Mouse (Mus musculus): ENCODE results near the gene Palmd. TPM values are rescaled to one million over a fixed set of nuclear protein-coding genes. Genes with fewer than 3 reads are reported as not detected.

The Palmd gene
- not detected in 3 replicates for total RNA-seq (2017)

DNA sequence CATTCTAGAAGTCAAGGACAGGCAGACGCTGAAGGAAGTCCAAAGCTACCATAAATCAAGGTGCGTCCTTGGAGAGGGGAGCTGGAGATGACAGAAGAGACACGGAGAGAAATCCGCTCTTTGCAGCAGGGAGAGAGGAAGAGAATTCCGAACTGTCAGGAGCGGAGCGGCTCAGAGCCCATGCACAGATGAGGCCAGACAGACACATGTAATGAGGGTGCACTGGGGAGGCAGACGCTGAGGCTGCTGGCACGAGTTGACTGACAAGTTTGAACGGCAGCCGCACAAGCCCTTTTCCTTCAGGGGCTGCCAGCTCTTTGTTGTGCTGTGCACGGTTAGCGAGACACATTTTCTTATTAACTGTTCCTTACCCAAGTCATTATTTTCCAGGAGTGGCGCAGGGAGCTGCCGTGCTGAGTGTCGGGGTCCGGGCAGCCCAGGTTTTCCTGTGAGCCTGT is at the start of gene Palmd:
Gene Palmd (minus strand): TSS at position 448 of the 458 bp plus-strand sequence.
- no peak for ATAC-seq (replicated peaks; ENCODE audit: insufficient number of reproducible peaks, low FRiP score, low TSS enrichment, poor library complexity, severe bottlenecking)

DNA sequence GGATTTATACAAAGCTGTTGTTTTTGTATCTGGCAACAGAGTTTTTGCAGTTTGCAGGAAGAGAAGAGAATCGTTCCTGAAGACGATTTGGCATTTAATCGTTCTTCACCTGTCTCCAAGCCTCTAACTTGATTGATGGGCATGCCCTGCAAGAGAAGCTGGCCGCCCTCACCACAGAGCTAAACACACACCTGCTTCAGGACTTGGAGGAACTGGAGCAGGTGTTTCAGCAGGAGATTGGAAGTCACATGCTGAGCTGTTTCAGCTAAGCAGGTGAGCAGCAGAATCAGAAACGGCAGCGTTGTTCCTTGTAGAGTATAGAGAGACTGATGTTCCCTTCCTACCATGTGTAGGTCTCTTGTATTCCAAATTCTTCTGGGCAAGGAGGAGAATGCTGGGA is 41.4 kb upstream of the Palmd start:
- ATAC-seq (replicated peaks; ENCODE audit: insufficient number of reproducible peaks, low FRiP score, low TSS enrichment, poor library complexity, severe bottlenecking) = no peak

DNA sequence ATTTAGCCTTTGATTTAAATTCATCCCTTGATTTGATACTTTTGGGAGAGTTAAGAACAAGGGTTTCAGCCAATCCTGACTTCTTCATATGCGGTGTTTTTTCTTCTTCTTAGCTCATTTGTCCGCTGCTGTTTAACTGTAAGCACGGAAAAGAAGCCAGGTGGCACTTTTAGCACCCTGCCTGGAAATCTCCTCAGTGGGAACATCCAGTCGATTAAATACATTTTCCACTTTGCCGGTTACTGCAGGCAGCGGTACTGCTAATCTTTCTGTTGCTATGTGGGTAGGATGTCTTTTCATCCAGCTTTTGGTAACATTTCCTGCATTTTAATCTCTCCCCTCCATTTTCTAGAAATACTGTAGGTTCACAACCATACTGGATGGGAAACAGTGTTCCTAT is 38.6 kb upstream of the Palmd start:
- ATAC-seq (replicated peaks; ENCODE audit: insufficient number of reproducible peaks, low FRiP score, low TSS enrichment, poor library complexity, severe bottlenecking) = no peak

DNA sequence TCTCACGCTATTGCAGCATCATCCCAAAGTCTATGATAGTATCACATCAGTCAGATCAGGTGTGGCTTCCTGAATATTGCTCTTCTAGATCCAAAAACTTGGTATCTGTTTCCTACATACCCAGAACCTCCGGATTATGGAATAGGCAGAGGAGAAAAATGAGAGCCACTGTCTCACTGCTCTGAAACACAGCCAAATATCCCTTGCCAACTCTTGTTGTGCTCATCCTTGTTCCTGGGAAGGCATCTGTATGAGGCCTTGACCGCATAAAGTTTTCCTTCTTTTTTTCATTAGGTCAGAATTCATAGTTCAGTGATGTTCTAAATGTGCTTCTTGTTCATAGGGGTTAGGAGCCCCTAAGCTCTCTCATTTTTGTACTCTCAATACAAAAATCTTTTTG is 37.8 kb upstream of the Palmd start:
- ATAC-seq (replicated peaks; ENCODE audit: insufficient number of reproducible peaks, low FRiP score, low TSS enrichment, poor library complexity, severe bottlenecking) = no peak

DNA sequence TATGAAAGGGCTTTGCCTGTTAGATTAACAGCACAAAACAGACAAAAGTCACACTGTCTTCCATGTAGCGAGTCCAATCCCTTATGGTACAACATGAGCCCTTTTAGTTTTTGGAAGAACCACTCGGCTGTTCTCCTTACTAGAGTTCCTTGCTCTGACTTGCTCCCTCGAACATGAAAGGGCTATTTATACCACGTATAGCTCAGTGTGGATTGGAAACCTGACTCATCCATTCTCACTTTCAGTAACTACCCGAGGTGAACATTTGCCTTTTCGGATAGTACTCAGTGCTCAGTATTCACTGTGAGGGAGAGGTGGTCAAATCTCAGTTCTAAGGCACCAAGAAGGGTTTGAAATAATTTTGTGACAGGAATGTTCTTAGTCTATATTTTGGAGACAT is 34.6 kb upstream of the Palmd start:
- no peak for ATAC-seq (replicated peaks; ENCODE audit: insufficient number of reproducible peaks, low FRiP score, low TSS enrichment, poor library complexity, severe bottlenecking)

DNA sequence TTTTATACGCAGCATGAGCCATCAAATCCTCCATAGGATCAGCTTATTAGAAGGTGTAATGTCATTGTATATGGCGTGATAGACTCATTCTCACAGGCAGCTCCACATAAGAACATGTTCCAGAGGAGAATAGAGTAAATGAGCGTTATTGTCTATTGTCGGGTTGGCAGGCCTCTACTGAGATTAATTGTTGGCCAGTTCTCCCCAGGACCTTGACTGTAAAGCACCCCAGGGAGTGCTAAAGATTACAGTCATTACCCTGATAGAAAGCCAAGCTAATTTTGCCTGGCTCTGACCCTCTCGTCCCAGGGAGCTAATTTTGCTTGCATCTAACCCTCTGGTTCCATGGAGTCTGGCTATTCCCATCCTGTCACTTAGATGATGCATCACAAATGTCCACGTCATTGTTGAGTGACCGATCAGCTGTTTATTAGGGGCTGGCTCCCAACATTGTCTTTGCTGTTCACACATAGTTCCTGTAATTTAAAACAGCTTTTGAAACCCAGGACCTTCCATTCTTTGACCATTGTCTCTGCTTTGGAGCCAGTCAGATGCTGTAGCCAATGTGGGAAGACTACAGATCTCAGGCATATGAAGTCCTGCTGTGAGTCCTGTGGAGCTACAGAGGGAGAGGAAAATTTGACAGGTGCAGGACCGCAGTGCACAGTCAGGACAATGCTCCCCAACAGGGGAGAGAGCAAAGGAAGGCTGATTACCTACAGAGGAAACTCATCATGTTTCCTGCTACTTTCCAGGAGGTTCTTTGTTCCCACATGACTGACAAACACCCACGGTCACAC is 33.1 kb upstream of the Palmd start:
- no peak for ATAC-seq (replicated peaks; ENCODE audit: insufficient number of reproducible peaks, low FRiP score, low TSS enrichment, poor library complexity, severe bottlenecking)

DNA sequence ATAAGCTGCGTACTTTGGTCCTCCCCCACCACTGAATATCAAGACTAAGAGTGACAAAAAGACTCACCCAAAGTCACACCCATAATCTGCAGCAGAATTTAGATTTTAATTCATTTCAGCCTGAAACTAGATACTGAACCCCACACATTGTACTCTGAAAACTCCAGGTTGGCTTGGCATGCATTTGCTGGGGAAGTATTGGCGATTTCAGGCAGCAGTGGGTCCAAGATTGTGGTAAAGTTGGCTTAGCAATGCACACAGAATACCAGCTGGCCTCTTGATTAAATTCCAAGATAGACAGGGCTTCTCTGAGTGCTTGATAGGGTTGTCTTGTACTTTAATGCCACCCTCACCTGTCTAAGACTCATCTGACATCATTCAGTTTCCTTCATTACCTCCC is 24.2 kb upstream of the Palmd start:
- no peak for ATAC-seq (replicated peaks; ENCODE audit: insufficient number of reproducible peaks, low FRiP score, low TSS enrichment, poor library complexity, severe bottlenecking)

DNA sequence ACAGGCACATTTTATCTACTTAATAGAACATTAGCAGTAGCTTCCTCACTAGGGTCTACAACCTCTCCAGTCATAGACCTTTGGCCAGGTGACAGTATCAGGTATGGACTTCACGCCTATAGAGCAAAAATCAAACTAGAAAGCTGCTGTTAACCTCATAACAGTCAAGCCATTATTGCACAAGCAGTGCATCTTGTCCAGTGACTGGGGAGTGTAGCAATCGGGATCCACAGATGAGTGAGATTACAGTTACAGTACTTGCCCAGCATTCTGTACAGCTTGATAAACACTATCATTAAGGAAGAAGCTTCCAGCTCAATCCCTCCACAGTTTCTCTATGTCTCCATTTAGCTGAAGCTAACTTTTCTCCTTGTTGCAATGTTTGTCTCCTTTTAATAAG is 22.4 kb upstream of the Palmd start:
- no peak for ATAC-seq (replicated peaks; ENCODE audit: insufficient number of reproducible peaks, low FRiP score, low TSS enrichment, poor library complexity, severe bottlenecking)

DNA sequence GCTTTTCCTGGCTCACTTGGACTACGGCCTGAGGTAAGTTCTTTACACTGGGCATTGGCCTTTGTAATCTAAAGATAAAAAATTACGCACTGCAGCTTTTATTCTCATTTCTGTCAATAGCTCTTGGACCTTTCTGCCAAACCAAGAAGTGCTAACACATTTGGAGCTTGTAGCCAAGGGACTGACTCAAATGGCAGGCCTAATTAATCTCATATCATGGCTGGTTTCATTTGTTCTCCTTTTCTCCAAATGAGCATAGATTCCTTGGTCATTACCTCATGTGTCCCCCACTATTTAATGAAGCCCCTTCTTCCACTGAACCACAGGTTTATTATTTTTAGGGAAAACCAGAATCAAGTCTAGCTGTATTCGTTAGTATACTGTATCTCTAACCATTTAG is 19.4 kb upstream of the Palmd start:
- no peak for ATAC-seq (replicated peaks; ENCODE audit: insufficient number of reproducible peaks, low FRiP score, low TSS enrichment, poor library complexity, severe bottlenecking)

DNA sequence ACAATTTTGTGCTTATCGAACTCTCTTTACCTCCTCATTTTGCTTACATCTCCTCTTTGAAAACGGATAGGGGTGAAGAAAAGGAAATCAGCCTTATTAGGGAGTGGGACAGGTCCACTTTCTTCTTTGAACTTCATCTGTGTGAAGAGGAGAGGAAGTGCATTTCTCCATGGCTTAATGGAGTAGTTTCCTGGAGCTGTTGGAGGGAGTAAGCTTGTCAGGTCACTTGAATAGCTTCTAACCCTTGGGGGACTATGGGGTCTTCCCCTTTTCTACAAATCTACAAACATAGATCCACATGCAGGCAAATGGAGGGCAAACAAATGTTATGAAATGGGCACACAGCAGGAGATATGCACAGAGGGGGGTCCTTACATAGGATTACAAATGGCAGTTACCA is 17.7 kb upstream of the Palmd start:
- no peak for ATAC-seq (replicated peaks; ENCODE audit: insufficient number of reproducible peaks, low FRiP score, low TSS enrichment, poor library complexity, severe bottlenecking)

DNA sequence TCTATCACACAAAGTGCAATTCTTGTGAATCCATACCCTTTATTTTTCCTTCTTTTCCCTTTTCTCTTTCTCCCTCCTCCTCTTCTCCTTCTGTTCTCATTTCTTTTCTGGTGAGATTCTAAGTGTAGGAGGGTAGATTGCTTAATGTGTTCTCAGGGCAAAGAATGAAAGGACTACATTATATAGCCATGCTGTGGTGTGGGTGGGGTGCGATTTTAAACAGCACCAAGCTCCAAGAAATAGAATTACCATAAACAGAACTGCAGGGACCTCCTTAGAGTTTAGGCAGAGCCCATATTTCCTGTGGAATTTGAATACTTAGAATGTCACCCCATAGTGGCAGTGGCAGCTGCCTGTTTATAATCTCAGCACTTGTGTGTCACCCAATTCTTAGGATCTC is 17.0 kb upstream of the Palmd start:
- ATAC-seq (replicated peaks; ENCODE audit: insufficient number of reproducible peaks, low FRiP score, low TSS enrichment, poor library complexity, severe bottlenecking) = no peak

DNA sequence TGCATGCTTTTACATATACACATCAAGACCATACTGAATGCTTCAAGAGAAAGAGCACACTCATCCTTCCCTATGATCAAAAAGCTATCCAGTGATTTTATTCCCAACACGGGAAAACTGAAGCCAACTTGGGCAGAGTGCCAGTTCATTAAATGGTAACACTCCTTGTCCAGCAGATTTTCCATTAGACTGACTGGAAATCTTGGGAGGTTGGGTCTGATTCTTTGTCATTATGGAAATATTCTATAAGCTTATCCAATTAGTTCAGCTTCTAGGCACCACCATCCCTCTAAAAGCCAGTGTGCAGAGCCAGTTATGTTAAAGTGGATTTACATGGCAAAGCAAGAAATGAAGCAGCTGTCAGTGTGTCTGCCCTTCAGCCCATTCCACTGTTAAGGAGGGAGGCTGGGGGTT is 16.3 kb upstream of the Palmd start:
- no peak for ATAC-seq (replicated peaks; ENCODE audit: insufficient number of reproducible peaks, low FRiP score, low TSS enrichment, poor library complexity, severe bottlenecking)

DNA sequence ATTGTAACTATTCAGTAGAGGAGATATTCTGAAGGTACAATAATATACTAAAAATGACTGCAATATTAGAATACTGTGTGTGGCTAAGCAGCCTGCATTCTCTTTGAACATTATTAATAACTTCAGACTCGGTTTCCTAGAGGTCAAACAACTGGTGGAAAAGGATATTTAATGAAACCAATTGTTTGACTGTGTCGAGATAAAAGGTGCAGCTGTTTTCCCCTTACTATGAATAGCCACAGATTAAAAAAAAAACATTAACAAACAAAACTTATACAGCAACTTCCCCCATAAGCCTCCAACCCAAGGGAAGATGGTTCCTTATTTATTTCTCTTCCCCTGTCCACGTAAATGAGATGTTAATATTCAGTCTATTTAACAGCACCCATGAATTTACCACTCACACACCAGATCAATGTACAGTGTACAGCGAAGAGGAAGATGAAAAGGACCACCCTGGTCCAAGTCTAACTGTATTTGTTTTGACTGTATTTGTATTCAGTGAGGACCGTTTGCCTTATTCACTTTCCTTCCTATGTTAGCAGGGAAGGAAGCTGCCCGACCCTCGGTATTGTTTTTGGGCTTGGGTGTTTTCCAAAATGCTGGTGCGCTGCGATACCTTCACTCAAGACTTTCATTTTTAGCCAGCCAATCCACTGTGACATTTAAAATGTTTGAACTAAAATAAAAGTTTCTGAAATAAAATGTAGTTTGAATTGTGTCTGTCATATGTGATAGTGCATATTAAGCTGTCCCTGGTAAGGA is 13.2 kb upstream of the Palmd start:
- ATAC-seq (replicated peaks; ENCODE audit: insufficient number of reproducible peaks, low FRiP score, low TSS enrichment, poor library complexity, severe bottlenecking) = no peak

DNA sequence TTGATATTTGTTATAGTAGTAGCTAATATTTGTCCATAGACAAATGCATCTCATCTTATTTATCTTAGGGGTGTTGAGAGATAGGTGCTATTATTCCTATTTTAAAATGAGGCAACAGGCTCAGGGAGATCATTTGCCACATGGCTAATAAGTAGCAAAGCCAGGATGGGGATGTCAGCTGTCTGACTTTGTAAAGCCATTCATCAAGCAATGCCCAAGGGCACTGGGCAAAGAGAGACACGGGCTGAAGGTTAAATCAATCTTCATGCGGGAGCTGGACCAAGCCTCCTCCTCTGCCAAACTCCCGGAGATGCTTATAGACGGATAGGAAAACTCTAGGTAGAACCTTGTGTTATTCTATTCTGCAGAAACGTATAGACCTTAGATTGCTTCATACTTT is 999 bp upstream of the Palmd start:
- no peak for ATAC-seq (replicated peaks; ENCODE audit: insufficient number of reproducible peaks, low FRiP score, low TSS enrichment, poor library complexity, severe bottlenecking)

DNA sequence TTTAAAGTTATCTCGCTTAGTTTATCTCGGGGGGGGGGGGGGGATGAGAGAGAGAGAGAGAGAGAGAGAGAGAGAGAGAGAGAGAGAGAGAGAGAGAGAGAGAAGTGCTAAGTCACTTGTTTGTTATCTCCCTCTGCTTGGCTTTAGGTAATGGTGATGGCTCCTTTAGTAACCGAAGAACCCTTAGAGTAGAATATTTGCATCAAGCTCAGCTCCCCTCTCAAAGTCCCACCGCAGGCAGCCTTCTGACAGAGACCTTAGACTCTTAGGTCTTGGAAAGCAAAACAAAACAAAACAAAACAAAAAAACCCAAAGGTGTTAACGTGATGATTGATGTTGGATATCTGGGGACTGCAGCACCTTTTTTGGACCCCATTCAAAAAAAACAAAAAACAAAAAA is 216 bp upstream of the Palmd start:
- no peak for ATAC-seq (replicated peaks; ENCODE audit: insufficient number of reproducible peaks, low FRiP score, low TSS enrichment, poor library complexity, severe bottlenecking)

DNA sequence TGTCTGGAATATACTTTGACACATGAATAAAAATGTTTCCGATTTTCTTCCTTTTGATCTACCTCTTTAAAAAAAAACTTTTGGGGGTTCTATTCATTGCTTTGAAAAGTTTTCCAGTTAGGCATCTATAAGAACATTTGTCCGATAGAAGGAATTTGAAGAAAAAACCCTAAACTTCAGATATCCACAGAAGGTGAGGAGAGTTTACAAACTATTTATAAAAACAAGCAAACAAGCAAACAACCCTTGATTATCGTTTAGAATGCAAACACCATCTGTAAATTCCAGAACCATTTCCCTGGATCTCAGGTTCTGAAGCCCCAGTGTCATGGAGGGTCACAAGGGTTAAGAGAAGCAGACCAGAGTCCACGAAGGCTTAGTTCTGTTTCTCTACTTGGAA is 820 bp downstream of the Palmd start, which contains the start of gene 4930455H04Rik:
Gene 4930455H04Rik (plus strand): TSS at position 301 of the 400 bp plus-strand sequence.
- no peak for ATAC-seq (replicated peaks; ENCODE audit: insufficient number of reproducible peaks, low FRiP score, low TSS enrichment, poor library complexity, severe bottlenecking)

DNA sequence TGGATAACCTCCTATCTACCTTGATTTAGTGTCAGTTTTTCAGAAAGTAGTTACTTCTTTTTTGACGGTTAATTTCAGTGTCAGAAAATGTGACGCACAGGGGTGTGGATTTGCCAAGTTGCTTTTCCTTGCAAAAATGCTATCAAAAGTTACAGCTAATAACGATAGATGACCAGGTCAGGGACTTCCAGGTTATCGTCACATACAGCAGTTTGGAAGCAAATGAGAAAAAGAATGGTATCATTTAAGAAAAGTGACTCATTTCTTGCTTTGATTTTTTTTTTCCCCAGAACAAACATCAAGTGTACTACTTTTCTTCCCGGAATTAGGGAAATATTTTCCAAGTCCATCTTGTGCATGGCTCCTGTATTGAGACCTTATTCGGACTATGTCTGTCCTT is 1.4 kb downstream of the Palmd start:
- ATAC-seq (replicated peaks; ENCODE audit: insufficient number of reproducible peaks, low FRiP score, low TSS enrichment, poor library complexity, severe bottlenecking) = no peak

DNA sequence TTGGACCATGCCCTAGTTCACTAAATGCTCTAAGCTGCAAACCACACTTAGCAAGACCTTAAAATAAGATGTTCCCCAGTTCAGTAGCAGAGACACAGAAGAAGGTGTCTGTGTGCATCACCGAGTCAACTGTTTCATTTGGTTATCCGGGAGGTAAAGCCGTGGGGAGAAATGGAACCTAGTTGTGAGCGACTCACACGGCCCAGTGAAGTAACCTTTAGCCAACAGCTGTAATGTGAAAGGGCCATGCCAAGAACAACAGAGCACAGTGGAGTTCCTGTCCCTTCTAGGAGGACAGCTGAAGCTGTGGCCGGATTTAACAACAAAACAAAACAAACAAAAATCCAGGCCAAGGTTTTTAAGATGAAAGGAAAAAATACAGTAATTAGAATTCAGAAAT is 2.0 kb downstream of the Palmd start:
- no peak for ATAC-seq (replicated peaks; ENCODE audit: insufficient number of reproducible peaks, low FRiP score, low TSS enrichment, poor library complexity, severe bottlenecking)

DNA sequence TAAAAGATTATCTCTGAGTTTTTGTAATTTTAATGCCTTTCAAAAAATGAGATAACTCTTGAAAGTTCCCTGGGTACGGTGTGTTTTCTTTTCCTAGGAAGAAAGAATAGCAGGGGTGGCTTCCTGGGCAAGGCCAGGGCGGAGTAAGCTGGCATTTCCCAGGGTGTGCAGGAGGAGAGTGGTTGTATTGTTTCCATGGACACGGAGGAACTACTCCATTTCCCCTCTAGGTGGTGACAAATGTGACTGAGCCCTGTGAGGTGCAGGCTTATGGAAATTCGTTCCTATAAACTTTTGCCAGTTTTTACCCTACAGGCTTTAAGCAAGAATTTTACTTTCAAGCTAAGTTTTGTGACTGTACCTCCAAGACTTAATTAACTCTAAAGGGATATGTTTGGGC is 2.6 kb downstream of the Palmd start:
- no peak for ATAC-seq (replicated peaks; ENCODE audit: insufficient number of reproducible peaks, low FRiP score, low TSS enrichment, poor library complexity, severe bottlenecking)

DNA sequence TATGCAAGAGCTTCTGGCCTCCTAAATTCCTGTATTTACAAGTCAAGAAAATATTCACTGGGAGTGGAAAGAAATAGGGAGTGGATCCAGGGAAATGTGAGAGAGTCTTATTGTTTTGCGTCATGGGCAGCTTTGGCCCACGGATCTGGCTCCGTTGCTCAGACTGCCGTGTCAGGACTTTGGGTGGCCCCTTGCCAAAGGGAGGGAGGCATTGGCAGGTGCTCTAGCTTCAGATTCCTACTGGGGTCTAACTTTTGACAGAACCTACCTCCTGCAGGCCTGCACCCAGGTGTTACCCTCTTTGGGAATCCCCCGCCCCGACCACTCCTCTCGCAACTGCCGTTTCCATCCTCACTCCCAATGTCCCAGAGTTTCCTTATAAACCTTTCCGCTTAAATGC is 4.4 kb downstream of the Palmd start:
- no peak for ATAC-seq (replicated peaks; ENCODE audit: insufficient number of reproducible peaks, low FRiP score, low TSS enrichment, poor library complexity, severe bottlenecking)

Measured in monocyte, adult 5-6 weeks (primary cell).